Mouse (Mus musculus) liver, adult (tissue): Measurements from ENCODE around the gene Gfy.

ENCODE experiments used
- GATA4 ChIP-seq: IDR thresholded peaks from 2 replicates; pipeline ENCODE4 v1.6.1; 2014; ENCODE audit warnings: mild to moderate bottlenecking, low read length; ENCODE audit not compliant: insufficient replicate concordance

Gene Gfy

GRCm38 (mm10) chr7:45161612-45162473, 17.5 kb downstream of the Gfy start:
- no peak for TF ChIP-seq GATA4

- no peak for TF ChIP-seq GATA4
Measured at GRCm38 (mm10) chr7:45160866-45161265, 18.5 kb downstream of the Gfy start.

- no peak for TF ChIP-seq GATA4
Measured at GRCm38 (mm10) chr7:45160316-45160800, 19.0 kb downstream of the Gfy start.

- no peak for TF ChIP-seq GATA4
Measured at GRCm38 (mm10) chr7:45158991-45159390, 20.4 kb downstream of the Gfy start.

GRCm38 (mm10) chr7:45157459-45157858, 21.9 kb downstream of the Gfy start:
- TF ChIP-seq GATA4, result no peak

GRCm38 (mm10) chr7:45156206-45156605, 23.2 kb downstream of the Gfy start:
- no peak for TF ChIP-seq GATA4

GRCm38 (mm10) chr7:45155590-45155989, 23.8 kb downstream of the Gfy start:
- no peak for TF ChIP-seq GATA4

GRCm38 (mm10) chr7:45154993-45155514, 24.3 kb downstream of the Gfy start:
- TF ChIP-seq GATA4, result no peak

- TF ChIP-seq GATA4, result no peak
Measured at GRCm38 (mm10) chr7:45154096-45154992, 25.0 kb downstream of the Gfy start, which contains the start of the genes Pih1d1 and Aldh16a1. TSS of gene Pih1d1 (plus strand) at chr7:45154303. TSS of gene Aldh16a1 (minus strand) at chr7:45154584.

- no peak for TF ChIP-seq GATA4
Measured at GRCm38 (mm10) chr7:45153586-45153985, 25.8 kb downstream of the Gfy start.

GRCm38 (mm10) chr7:45151303-45151702, 28.1 kb downstream of the Gfy start:
- TF ChIP-seq GATA4, result no peak

GRCm38 (mm10) chr7:45150321-45150720, 29.0 kb downstream of the Gfy start:
- no peak for TF ChIP-seq GATA4

- no peak for TF ChIP-seq GATA4
Measured at GRCm38 (mm10) chr7:45149545-45149944, 29.8 kb downstream of the Gfy start.

- TF ChIP-seq GATA4, result no peak
Measured at GRCm38 (mm10) chr7:45148534-45149098, 30.8 kb downstream of the Gfy start.

GRCm38 (mm10) chr7:45147899-45148298, 31.5 kb downstream of the Gfy start:
- no peak for TF ChIP-seq GATA4

GRCm38 (mm10) chr7:45147267-45147666, 32.1 kb downstream of the Gfy start:
- TF ChIP-seq GATA4, result no peak

- TF ChIP-seq GATA4, result no peak
Measured at GRCm38 (mm10) chr7:45145460-45145859, 33.9 kb downstream of the Gfy start.
